Mouse (Mus musculus) spleen, adult 2 months (tissue): ENCODE measurements around the gene Camk1d.

Experiments used
- CTCF ChIP-seq: fragments of 200-500 bp; IDR thresholded peaks from 2 replicates; pipeline ENCODE4 v1.5.1; 2011; ENCODE audit warnings: mild to moderate bottlenecking, inconsistent platforms; ENCODE audit not compliant: insufficient read depth, insufficient read length, insufficient replicate concordance; ENCODE audit errors: extremely low read depth
- POLR2A ChIP-seq: fragments of 200-500 bp; IDR thresholded peaks from 2 replicates; pipeline ENCODE4 v1.6.1; 2011; ENCODE audit warnings: low read depth, low read length, inconsistent platforms

- TF ChIP-seq CTCF (no peak), POLR2A (no peak)
These were observed 15.9 kb downstream of the Camk1d start for GRCm38 (mm10) chr2:5698451-5698850.
